Comparison of ENCODE assay signal across 27 mouse cellular contexts in the genomic region with DNA sequence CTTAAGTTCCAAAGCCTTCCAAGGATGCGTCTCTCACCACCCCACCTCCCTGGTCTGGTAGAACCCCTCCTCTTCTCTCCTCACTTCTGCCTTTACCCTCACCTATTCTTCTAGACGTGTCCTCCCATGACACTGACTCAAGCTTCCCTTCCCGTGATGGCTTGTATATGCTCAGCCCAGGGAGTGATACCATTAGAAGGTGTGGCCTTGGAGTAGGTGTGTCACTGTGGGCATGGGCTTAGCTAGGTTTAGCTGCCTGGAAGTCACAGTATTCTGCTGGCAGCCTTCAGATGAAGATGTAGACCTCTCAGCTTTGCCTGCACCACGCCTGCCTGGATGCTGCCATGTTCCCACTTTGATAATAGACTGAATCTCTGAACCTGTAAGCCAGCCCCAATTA. TPM values are rescaled to one million over a fixed set of nuclear protein-coding genes. Genes with fewer than 3 reads are reported as not detected.
DNase-seq lines count a peak whose midpoint lies in the region; ATAC-seq and TF ChIP-seq lines count a peak whose summit lies in the region.
"Had no signal": no experiment of that assay in that cellular context is flagged by ENCODE, and none has a peak within 500 bp of the region (broad histone marks: within the 10 kb centered on the region; RNA-seq: fewer than 3 reads in every experiment).

No protein-coding gene starts in this region.

- no peak overlapping the region for H3K27ac ChIP-seq in forebrain, embryonic 11.5 days (ENCODE audit: low read depth, low read length)
- H3K27ac ChIP-seq in forebrain, embryonic 14.5 days (ENCODE audit: low read depth, low read length) = no peak overlapping the region
- H3K27ac ChIP-seq in liver, embryonic 12.5 days = peak overlapping the region; percentile 57; the same call in 1 of the 2 replicates
- no peak overlapping the region for H3K27ac ChIP-seq in liver, postnatal 0 days (ENCODE audit: low read depth)
- no peak overlapping the region for H3K27ac ChIP-seq in liver, embryonic 16.5 days (ENCODE audit: low read length)
- no peak overlapping the region for H3K27ac ChIP-seq in liver, embryonic 11.5 days (ENCODE audit: low read depth, low read length)
- H3K27ac ChIP-seq: embryonic facial prominence, embryonic 13.5 days; embryonic facial prominence, embryonic 15.5 days; forebrain, embryonic 12.5 days; forebrain, embryonic 15.5 days had no signal

- H3K4me1 ChIP-seq in forebrain, embryonic 11.5 days (replicated peaks; ENCODE audit: control insufficient read depth, insufficient read depth, low read length) = no peaks in the 10 kb centered on the region
- H3K4me1 ChIP-seq in forebrain, embryonic 14.5 days (ENCODE audit: control insufficient read depth, insufficient read depth, low read length) = no peaks in the 10 kb centered on the region
- peaks cover 48% of the 10 kb centered on the region for H3K4me1 ChIP-seq in liver, embryonic 12.5 days
- H3K4me1 ChIP-seq in liver, postnatal 0 days (ENCODE audit: insufficient read depth) = no peaks in the 10 kb centered on the region
- peaks cover 28% of the 10 kb centered on the region for H3K4me1 ChIP-seq in liver, embryonic 16.5 days (ENCODE audit: control insufficient read depth, low read depth, low read length)
- peaks cover 22% of the 10 kb centered on the region for H3K4me1 ChIP-seq in liver, embryonic 11.5 days (replicated peaks; ENCODE audit: control insufficient read depth, insufficient read depth, low read length)
- H3K4me1 ChIP-seq: forebrain, embryonic 12.5 days; forebrain, embryonic 15.5 days had no signal

- no peaks in the 10 kb centered on the region; the same call in 1 of the 2 replicates for H3K36me3 ChIP-seq in forebrain, embryonic 11.5 days (ENCODE audit: control insufficient read depth, insufficient read depth, low read length)
- peaks cover 4% of the 10 kb centered on the region; the same call in 1 of the 2 replicates for H3K36me3 ChIP-seq in forebrain, embryonic 14.5 days (ENCODE audit: control insufficient read depth, insufficient read depth, low read length)
- peaks cover 73% of the 10 kb centered on the region for H3K36me3 ChIP-seq in liver, embryonic 12.5 days
- H3K36me3 ChIP-seq in liver, postnatal 0 days (replicated peaks; ENCODE audit: insufficient read depth, low read length) = peaks cover 57% of the 10 kb centered on the region
- peaks cover 7% of the 10 kb centered on the region for H3K36me3 ChIP-seq in liver, embryonic 16.5 days (ENCODE audit: control insufficient read depth, insufficient read depth)
- peaks cover 11% of the 10 kb centered on the region; the same call in 1 of the 2 replicates for H3K36me3 ChIP-seq in liver, embryonic 11.5 days (ENCODE audit: control insufficient read depth, insufficient read depth, low read length)
- H3K36me3 ChIP-seq: forebrain, embryonic 12.5 days; forebrain, embryonic 15.5 days had no signal

- H3K9ac ChIP-seq in forebrain, embryonic 11.5 days (ENCODE audit: low read length) = no peak overlapping the region
- H3K9ac ChIP-seq in forebrain, embryonic 14.5 days (ENCODE audit: low read length) = no peak overlapping the region
- no peak overlapping the region for H3K9ac ChIP-seq in liver, embryonic 12.5 days
- no peak overlapping the region for H3K9ac ChIP-seq in liver, postnatal 0 days (replicated peaks)
- no peak overlapping the region for H3K9ac ChIP-seq in liver, embryonic 16.5 days (ENCODE audit: low read depth, low read length)
- no peak overlapping the region for H3K9ac ChIP-seq in liver, embryonic 11.5 days (ENCODE audit: low read depth, low read length)
- H3K9ac ChIP-seq: embryonic facial prominence, embryonic 13.5 days; embryonic facial prominence, embryonic 15.5 days; forebrain, embryonic 12.5 days; forebrain, embryonic 15.5 days; forebrain, postnatal 0 days had no signal

- H3K4me2 ChIP-seq in forebrain, embryonic 11.5 days (ENCODE audit: low read depth, low read length, severe bottlenecking) = no peak overlapping the region
- no peak overlapping the region for H3K4me2 ChIP-seq in forebrain, embryonic 14.5 days (ENCODE audit: low read length)
- H3K4me2 ChIP-seq in liver, embryonic 12.5 days = no peak overlapping the region
- no peak overlapping the region for H3K4me2 ChIP-seq in liver, postnatal 0 days (ENCODE audit: low read depth, low read length)
- no peak overlapping the region for H3K4me2 ChIP-seq in liver, embryonic 16.5 days (ENCODE audit: low read depth, low read length)
- no peak overlapping the region for H3K4me2 ChIP-seq in liver, embryonic 11.5 days
- H3K4me2 ChIP-seq: forebrain, embryonic 12.5 days; forebrain, embryonic 15.5 days had no signal

- DNase-seq in forebrain, embryonic 11.5 days (ENCODE audit: low spot score) = peak; percentile 35
- no peak for DNase-seq in forebrain, embryonic 14.5 days (ENCODE audit: low spot score)
- DNase-seq in liver, postnatal 0 days = no peak
- no peak for DNase-seq in liver, embryonic 11.5 days (ENCODE audit: low spot score)
- DNase-seq in ovary, postnatal 10 days (ENCODE audit: low spot score) = no peak
- DNase-seq: adrenal gland, adult 8-10 months; adrenal gland, postnatal 14 days; adrenal gland, postnatal 36 days; B cell, adult 2 months; cerebellum, adult 11-12 months; cerebellum, adult 2 months; cerebellum, adult 9-10 months; cerebellum, postnatal 10 days; cerebellum, postnatal 36 days; embryo, embryonic 11 days; forebrain, postnatal 0 days had no signal

- TF ChIP-seq CTCF in liver, postnatal 0 days (IDR thresholded peaks at IDR 0.05; ENCODE audit: low read depth) = no peak

- peaks cover 23% of the 10 kb centered on the region for H3K27me3 ChIP-seq in forebrain, embryonic 11.5 days (ENCODE audit: control insufficient read depth, insufficient read depth, low read length)
- H3K27me3 ChIP-seq in forebrain, embryonic 14.5 days (replicated peaks; ENCODE audit: control insufficient read depth, insufficient read depth, low read length) = peaks cover 5% of the 10 kb centered on the region; the same call in 1 of the 2 replicates
- H3K27me3 ChIP-seq in liver, embryonic 12.5 days (replicated peaks) = 0 out of 2 replicates have a peak, but pooled peaks cover 3% of the 10 kb centered on the region
- no peaks in the 10 kb centered on the region for H3K27me3 ChIP-seq in liver, postnatal 0 days (ENCODE audit: insufficient read depth, low read length)
- H3K27me3 ChIP-seq in liver, embryonic 16.5 days (ENCODE audit: control insufficient read depth, insufficient read depth, low read depth, low read length) = no peaks in the 10 kb centered on the region
- H3K27me3 ChIP-seq in liver, embryonic 11.5 days (replicated peaks; ENCODE audit: control insufficient read depth, insufficient read depth, low read length) = no peaks in the 10 kb centered on the region
- H3K27me3 ChIP-seq: CH12.LX, Patski had no signal

- no peak for TF ChIP-seq EP300 in liver, postnatal 0 days (IDR thresholded peaks at IDR 0.05; ENCODE audit: low read depth)

- no peak overlapping the region for H3K4me3 ChIP-seq in forebrain, embryonic 11.5 days (ENCODE audit: low read depth, low read length)
- H3K4me3 ChIP-seq in forebrain, embryonic 14.5 days (ENCODE audit: low read depth, low read length) = no peak overlapping the region
- H3K4me3 ChIP-seq in liver, embryonic 12.5 days = no peak overlapping the region
- no peak overlapping the region for H3K4me3 ChIP-seq in liver, postnatal 0 days (ENCODE audit: low read depth, low read length)
- no peak overlapping the region for H3K4me3 ChIP-seq in liver, embryonic 16.5 days (ENCODE audit: low read depth, low read length)
- no peak overlapping the region for H3K4me3 ChIP-seq in liver, embryonic 11.5 days (ENCODE audit: low read depth, low read length)
- H3K4me3 ChIP-seq: embryonic facial prominence, embryonic 13.5 days; embryonic facial prominence, embryonic 15.5 days; forebrain, embryonic 12.5 days; forebrain, embryonic 15.5 days had no signal

- 85% methylated on average over 4 of the region's 4 CpGs for WGBS in forebrain, embryonic 11.5 days
- WGBS in forebrain, embryonic 14.5 days = 86% methylated on average over 4 of the region's 4 CpGs
- WGBS in liver, embryonic 12.5 days (ENCODE audit: insufficient replicate concordance) = 63% methylated on average over 4 of the region's 4 CpGs
- 75% methylated on average over 4 of the region's 4 CpGs for WGBS in liver, postnatal 0 days (ENCODE audit: insufficient replicate concordance)
- WGBS in liver, embryonic 16.5 days (ENCODE audit: insufficient replicate concordance) = 69% methylated on average over 4 of the region's 4 CpGs
- 81% methylated on average over 4 of the region's 4 CpGs for WGBS in liver, embryonic 11.5 days

- ATAC-seq in forebrain, embryonic 11.5 days (replicated peaks; ENCODE audit: low FRiP score) = no peak
- ATAC-seq in forebrain, embryonic 14.5 days = no peak
- peak; percentile 53; the same call in 1 of the 2 replicates for ATAC-seq in liver, embryonic 12.5 days
- no peak for ATAC-seq in liver, postnatal 0 days
- ATAC-seq in liver, embryonic 16.5 days (ENCODE audit: low read depth) = peak; percentile 40
- ATAC-seq in liver, embryonic 11.5 days (replicated peaks; ENCODE audit: low FRiP score) = no peak
- ATAC-seq: activated CD4-positive, CD25-positive, alpha-beta regulatory T cell, adult 4 months; CD4-positive, CD25-positive, alpha-beta regulatory T cell, adult 4 months; forebrain, embryonic 15.5 days; forebrain, postnatal 0 days; Patski had no signal

- no peaks in the 10 kb centered on the region for H3K9me3 ChIP-seq in forebrain, embryonic 11.5 days (ENCODE audit: control insufficient read depth, low read length)
- no peaks in the 10 kb centered on the region for H3K9me3 ChIP-seq in forebrain, embryonic 14.5 days (replicated peaks; ENCODE audit: control insufficient read depth, low read length)
- H3K9me3 ChIP-seq in liver, embryonic 12.5 days (replicated peaks) = no peaks in the 10 kb centered on the region
- no peaks in the 10 kb centered on the region for H3K9me3 ChIP-seq in liver, postnatal 0 days (ENCODE audit: low read length)
- H3K9me3 ChIP-seq in liver, embryonic 16.5 days (replicated peaks; ENCODE audit: control insufficient read depth, low read length) = no peaks in the 10 kb centered on the region
- no peaks in the 10 kb centered on the region for H3K9me3 ChIP-seq in liver, embryonic 11.5 days (ENCODE audit: control insufficient read depth, low read length)
- H3K9me3 ChIP-seq: embryonic facial prominence, embryonic 13.5 days; embryonic facial prominence, embryonic 15.5 days; forebrain, embryonic 12.5 days; forebrain, embryonic 15.5 days; G1E had no signal

RNA-seq across cellular contexts. Expression of a gene that starts 10.6 kb away (rescaled TPM):
- 15.2 and 18.1 TPM in 2 replicates for polyA plus RNA-seq in forebrain, embryonic 11.5 days (2014; fragmentation: Nextera tagmentation; extraction: Ambion mirVana)
- polyA plus RNA-seq in forebrain, embryonic 14.5 days (2014; fragmentation: Nextera tagmentation; extraction: Ambion mirVana) = 4.7 and 6.3 TPM in 2 replicates
- polyA plus RNA-seq in liver, embryonic 12.5 days (2016; fragmentation: Nextera tagmentation; extraction: Ambion mirVana) = 15.0 and 16.0 TPM in 2 replicates
- 6.6 and 7.6 TPM in 2 replicates for polyA plus RNA-seq in liver, postnatal 0 days (2015; fragmentation: Nextera tagmentation; extraction: Ambion mirVana)
- 10.3 and 10.5 TPM in 2 replicates for polyA plus RNA-seq in liver, embryonic 16.5 days (2015; fragmentation: Nextera tagmentation; extraction: Ambion mirVana)
- polyA plus RNA-seq in liver, embryonic 11.5 days (2014; fragmentation: Nextera tagmentation; extraction: Ambion mirVana) = 19.1 TPM in 2 replicates

RNA-seq across cellular contexts. Expression of a gene that starts 16.6 kb away (rescaled TPM):
- polyA plus RNA-seq in forebrain, embryonic 11.5 days (2014; fragmentation: Nextera tagmentation; extraction: Ambion mirVana) = 3.0 and 3.4 TPM in 2 replicates
- polyA plus RNA-seq in forebrain, embryonic 14.5 days (2014; fragmentation: Nextera tagmentation; extraction: Ambion mirVana) = 4.6 and 5.8 TPM in 2 replicates
- 1.3 and 1.6 TPM in 2 replicates for polyA plus RNA-seq in liver, embryonic 12.5 days (2016; fragmentation: Nextera tagmentation; extraction: Ambion mirVana)
- 1.5 and 1.7 TPM in 2 replicates for polyA plus RNA-seq in liver, postnatal 0 days (2015; fragmentation: Nextera tagmentation; extraction: Ambion mirVana)
- polyA plus RNA-seq in liver, embryonic 16.5 days (2015; fragmentation: Nextera tagmentation; extraction: Ambion mirVana) = 1.8 and 2.0 TPM in 2 replicates
- polyA plus RNA-seq in liver, embryonic 11.5 days (2014; fragmentation: Nextera tagmentation; extraction: Ambion mirVana) = 3.9 and 4.2 TPM in 2 replicates

RNA-seq across cellular contexts. Expression of a gene that starts 21.1 kb away (rescaled TPM):
- 620 and 659 TPM in 2 replicates for polyA plus RNA-seq in forebrain, embryonic 11.5 days (2014; fragmentation: Nextera tagmentation; extraction: Ambion mirVana)
- polyA plus RNA-seq in forebrain, embryonic 14.5 days (2014; fragmentation: Nextera tagmentation; extraction: Ambion mirVana) = 732 and 818 TPM in 2 replicates
- 533 and 540 TPM in 2 replicates for polyA plus RNA-seq in liver, embryonic 12.5 days (2016; fragmentation: Nextera tagmentation; extraction: Ambion mirVana)
- polyA plus RNA-seq in liver, postnatal 0 days (2015; fragmentation: Nextera tagmentation; extraction: Ambion mirVana) = 437 and 442 TPM in 2 replicates
- polyA plus RNA-seq in liver, embryonic 16.5 days (2015; fragmentation: Nextera tagmentation; extraction: Ambion mirVana) = 448 and 465 TPM in 2 replicates
- polyA plus RNA-seq in liver, embryonic 11.5 days (2014; fragmentation: Nextera tagmentation; extraction: Ambion mirVana) = 639 and 685 TPM in 2 replicates

RNA-seq across cellular contexts. Expression of a gene that starts 32.5 kb away (rescaled TPM):
- polyA plus RNA-seq in forebrain, embryonic 11.5 days (2014; fragmentation: Nextera tagmentation; extraction: Ambion mirVana) = 16.3 and 17.5 TPM in 2 replicates
- polyA plus RNA-seq in forebrain, embryonic 14.5 days (2014; fragmentation: Nextera tagmentation; extraction: Ambion mirVana) = 16.2 and 18.2 TPM in 2 replicates
- 7.7 and 8.1 TPM in 2 replicates for polyA plus RNA-seq in liver, embryonic 12.5 days (2016; fragmentation: Nextera tagmentation; extraction: Ambion mirVana)
- polyA plus RNA-seq in liver, postnatal 0 days (2015; fragmentation: Nextera tagmentation; extraction: Ambion mirVana) = 5.0 and 5.4 TPM in 2 replicates
- polyA plus RNA-seq in liver, embryonic 16.5 days (2015; fragmentation: Nextera tagmentation; extraction: Ambion mirVana) = 4.9 and 5.7 TPM in 2 replicates
- polyA plus RNA-seq in liver, embryonic 11.5 days (2014; fragmentation: Nextera tagmentation; extraction: Ambion mirVana) = 9.9 and 11.1 TPM in 2 replicates

RNA-seq across cellular contexts. Expression of a gene that starts 34.1 kb away (rescaled TPM):
- polyA plus RNA-seq in forebrain, embryonic 11.5 days (2014; fragmentation: Nextera tagmentation; extraction: Ambion mirVana) = 3,049 and 3,079 TPM in 2 replicates
- 2,276 and 3,259 TPM in 2 replicates for polyA plus RNA-seq in forebrain, embryonic 14.5 days (2014; fragmentation: Nextera tagmentation; extraction: Ambion mirVana)
- polyA plus RNA-seq in liver, embryonic 12.5 days (2016; fragmentation: Nextera tagmentation; extraction: Ambion mirVana) = 2,924 and 3,037 TPM in 2 replicates
- polyA plus RNA-seq in liver, postnatal 0 days (2015; fragmentation: Nextera tagmentation; extraction: Ambion mirVana) = 2,058 and 2,065 TPM in 2 replicates
- 2,106 and 2,245 TPM in 2 replicates for polyA plus RNA-seq in liver, embryonic 16.5 days (2015; fragmentation: Nextera tagmentation; extraction: Ambion mirVana)
- polyA plus RNA-seq in liver, embryonic 11.5 days (2014; fragmentation: Nextera tagmentation; extraction: Ambion mirVana) = 3,476 and 3,859 TPM in 2 replicates

Comparison
In these comparisons a context has a peak if more than half of its experiments do, and no peak if none do; other contexts are left out.
1. ATAC-seq: peak in liver, embryonic 12.5 days (single experiment) and liver, embryonic 16.5 days (single experiment); none in forebrain, embryonic 11.5 days (single experiment), forebrain, embryonic 14.5 days (single experiment), liver, postnatal 0 days (single experiment) and liver, embryonic 11.5 days (single experiment).